Mouse (Mus musculus) limb, embryonic 10.5 days (tissue): ENCODE results near the gene Stard7. TPM values are rescaled to one million over a fixed set of nuclear protein-coding genes. Genes with fewer than 3 reads are reported as not detected.
A peak's percentile ranks its signal among the peaks of the same experiment; 100 is the strongest.

ENCODE experiments used
- DNase-seq: peaks from one replicate; pipeline ENCODE4 v3.0.0-alpha.2; 2017; ENCODE audit warnings: low spot score
- H3K27ac ChIP-seq: fragments of 300-500 bp; sonication (generic); 2 replicates; pipeline ENCODE4 v1.5.1; 2016; ENCODE audit warnings: mild to moderate bottlenecking
- H3K27me3 ChIP-seq: fragments of 300-500 bp; sonication (generic); 2 replicates; pipeline ENCODE4 v1.6.1; 2016; ENCODE audit warnings: low read depth, mild to moderate bottlenecking; ENCODE audit not compliant: poor library complexity, severe bottlenecking
- H3K36me3 ChIP-seq: fragments of 300-500 bp; sonication (generic); 2 replicates; pipeline ENCODE4 v1.6.1; 2016; ENCODE audit warnings: mild to moderate bottlenecking, moderate library complexity
- H3K4me1 ChIP-seq: fragments of 300-500 bp; sonication (generic); 2 replicates; pipeline ENCODE4 v1.6.1; 2016
- H3K4me3 ChIP-seq: fragments of 300-500 bp; sonication (generic); 2 replicates; pipeline ENCODE4 v1.5.1; 2016; ENCODE audit warnings: mild to moderate bottlenecking, moderate library complexity
- H3K9me3 ChIP-seq: fragments of 300-500 bp; sonication (generic); replicated peaks from 2 replicates; pipeline ENCODE4 v1.6.1; 2016; ENCODE audit warnings: mild to moderate bottlenecking
- WGBS: fragments of 180-500 bp; shearing (Covaris S2); methylation state at CpG from one replicate; pipeline ENCODE4 v1.1.7; 2016; 5-methylcytosine and 5-hydroxymethylcytosine counted together
- polyA plus RNA-seq: library from polyadenylated mRNA; unstranded; fragments of >200 nt; fragmentation: Nextera tagmentation; extraction: Ambion mirVana; gene quantifications from 2 replicates; pipeline ENCODE4 v1.2.1, GENCODE M21; 2016

The Stard7 gene
- polyA plus RNA-seq = 80.4 and 80.8 TPM in 2 replicates

GRCm38 (mm10) chr2:127269491-127270299 lies at the start of gene Stard7:
Gene Stard7, plus strand, starts transcription at chr2:127270218.
- peak within 1 kb of the TSS; percentile 93 for H3K27ac ChIP-seq
- peaks cover 9% of the 10 kb centered on the region for H3K4me1 ChIP-seq
- no peaks in the 10 kb centered on the region for H3K27me3 ChIP-seq
- H3K9me3 ChIP-seq = no peaks in the 10 kb centered on the region
- DNase-seq = peak; percentile 94
- WGBS = under 1% methylated on average over 49 of the region's 49 CpGs
- peaks cover 12% of the 10 kb centered on the region for H3K36me3 ChIP-seq
- H3K4me3 ChIP-seq = peak within 1 kb of the TSS; percentile 82

- no peak for DNase-seq
- 99% methylated on average over 3 of the region's 3 CpGs for WGBS
- no peak overlapping the region for H3K4me3 ChIP-seq
- no peaks in the 10 kb centered on the region for H3K27me3 ChIP-seq
- no peaks in the 10 kb centered on the region for H3K4me1 ChIP-seq
- H3K27ac ChIP-seq = no peak overlapping the region
- peaks cover 100% of the 10 kb centered on the region for H3K36me3 ChIP-seq
- H3K9me3 ChIP-seq = no peaks in the 10 kb centered on the region
Measured at GRCm38 (mm10) chr2:127225261-127225660, 44.8 kb upstream of the Stard7 start.

- WGBS = 92% methylated on average over 11 of the region's 11 CpGs
- H3K36me3 ChIP-seq = peaks cover 99% of the 10 kb centered on the region
- no peaks in the 10 kb centered on the region for H3K4me1 ChIP-seq
- no peaks in the 10 kb centered on the region for H3K27me3 ChIP-seq
- H3K9me3 ChIP-seq = no peaks in the 10 kb centered on the region
- H3K4me3 ChIP-seq = no peak overlapping the region
- no peak for DNase-seq
- H3K27ac ChIP-seq = no peak overlapping the region
Measured at GRCm38 (mm10) chr2:127237897-127238610, 32.0 kb upstream of the Stard7 start.

- WGBS = 91% methylated on average over 2 of the region's 2 CpGs
- H3K4me3 ChIP-seq = no peak overlapping the region
- DNase-seq = no peak
- no peaks in the 10 kb centered on the region for H3K27me3 ChIP-seq
- peaks cover 99% of the 10 kb centered on the region for H3K36me3 ChIP-seq
- H3K9me3 ChIP-seq = no peaks in the 10 kb centered on the region
- H3K4me1 ChIP-seq = no peaks in the 10 kb centered on the region
- H3K27ac ChIP-seq = no peak overlapping the region
Measured at GRCm38 (mm10) chr2:127240065-127240464, 30.0 kb upstream of the Stard7 start.

- H3K9me3 ChIP-seq = no peaks in the 10 kb centered on the region
- under 1% methylated on average over 53 of the region's 53 CpGs for WGBS
- peak within 1 kb of the TSS; percentile 98 for H3K4me3 ChIP-seq
- peaks cover 54% of the 10 kb centered on the region for H3K36me3 ChIP-seq
- H3K27me3 ChIP-seq = no peaks in the 10 kb centered on the region
- peaks cover 32% of the 10 kb centered on the region for H3K4me1 ChIP-seq
- H3K27ac ChIP-seq = peak within 1 kb of the TSS; percentile 85
- DNase-seq = peak; percentile 98
Measured at GRCm38 (mm10) chr2:127247592-127248333, 22.3 kb upstream of the Stard7 start, which contains the start of the genes Ciao1 and Tmem127. Gene Ciao1, minus strand, starts transcription at chr2:127247816. Gene Tmem127, plus strand, starts transcription at chr2:127247908.

GRCm38 (mm10) chr2:127248334-127249004 lies 21.5 kb upstream of the Stard7 start:
- peak overlapping the region; percentile 85 for H3K27ac ChIP-seq
- DNase-seq = peak; percentile 60
- H3K27me3 ChIP-seq = no peaks in the 10 kb centered on the region
- peaks cover 32% of the 10 kb centered on the region for H3K4me1 ChIP-seq
- under 1% methylated on average over 39 of the region's 39 CpGs for WGBS
- no peaks in the 10 kb centered on the region for H3K9me3 ChIP-seq
- peak overlapping the region; percentile 98 for H3K4me3 ChIP-seq
- H3K36me3 ChIP-seq = peaks cover 49% of the 10 kb centered on the region

GRCm38 (mm10) chr2:127250291-127251008 lies 19.6 kb upstream of the Stard7 start:
- H3K4me1 ChIP-seq = peaks cover 32% of the 10 kb centered on the region
- no peak for DNase-seq
- WGBS = 92% methylated on average over 9 of the region's 9 CpGs
- H3K36me3 ChIP-seq = peaks cover 30% of the 10 kb centered on the region
- no peak overlapping the region for H3K27ac ChIP-seq
- no peak overlapping the region for H3K4me3 ChIP-seq
- no peaks in the 10 kb centered on the region for H3K9me3 ChIP-seq
- H3K27me3 ChIP-seq = no peaks in the 10 kb centered on the region

- no peak overlapping the region for H3K27ac ChIP-seq
- no peak overlapping the region for H3K4me3 ChIP-seq
- 87% methylated on average over 3 of the region's 3 CpGs for WGBS
- H3K9me3 ChIP-seq = no peaks in the 10 kb centered on the region
- H3K36me3 ChIP-seq = peaks cover 26% of the 10 kb centered on the region
- no peak for DNase-seq
- no peaks in the 10 kb centered on the region for H3K27me3 ChIP-seq
- H3K4me1 ChIP-seq = peaks cover 30% of the 10 kb centered on the region
Measured at GRCm38 (mm10) chr2:127251457-127251856, 18.6 kb upstream of the Stard7 start.

GRCm38 (mm10) chr2:127251880-127252527 lies 18.0 kb upstream of the Stard7 start:
- Histone ChIP-seq H3K27me3 (no peaks in the 10 kb centered on the region), H3K27ac (no peak overlapping the region), H3K4me1 (peaks cover 25% of the 10 kb centered on the region), H3K4me3 (no peak overlapping the region), H3K9me3 (no peaks in the 10 kb centered on the region), H3K36me3 (peaks cover 31% of the 10 kb centered on the region)
- DNase-seq = no peak
- 67% methylated on average over 3 of the region's 3 CpGs for WGBS

GRCm38 (mm10) chr2:127252787-127253186 lies 17.2 kb upstream of the Stard7 start:
- Histone ChIP-seq H3K27me3 (no peaks in the 10 kb centered on the region), H3K4me3 (no peak overlapping the region), H3K27ac (no peak overlapping the region), H3K36me3 (peaks cover 39% of the 10 kb centered on the region), H3K9me3 (no peaks in the 10 kb centered on the region), H3K4me1 (peaks cover 22% of the 10 kb centered on the region)
- WGBS = 66% methylated on average over 5 of the region's 5 CpGs
- no peak for DNase-seq

- 85% methylated on average over 3 of the region's 3 CpGs for WGBS
- no peak for DNase-seq
- H3K4me3 ChIP-seq = no peak overlapping the region
- no peaks in the 10 kb centered on the region for H3K9me3 ChIP-seq
- H3K27ac ChIP-seq = no peak overlapping the region
- peaks cover 7% of the 10 kb centered on the region; the same call in 1 of the 2 replicates for H3K4me1 ChIP-seq
- H3K27me3 ChIP-seq = no peaks in the 10 kb centered on the region
- H3K36me3 ChIP-seq = peaks cover 56% of the 10 kb centered on the region
Measured at GRCm38 (mm10) chr2:127254604-127255134, 15.3 kb upstream of the Stard7 start.
